Mouse (Mus musculus) G1E-ER4 (cell line): ENCODE data around the gene Gpx3. TPM values are rescaled to one million over a fixed set of nuclear protein-coding genes. Genes with fewer than 3 reads are reported as not detected.

Experiments used
- GATA1 ChIP-seq: IDR thresholded peaks from one replicate; pipeline ENCODE4 v1.8.0; 2012; ENCODE audit warnings: low read length, inconsistent platforms
- polyA plus RNA-seq: library from polyadenylated mRNA; stranded (reverse); fragments of >175 nt; gene quantifications from 2 replicates; pipeline ENCODE4 v1.2.3, GENCODE M21; 2012

The Gpx3 gene
- polyA plus RNA-seq, 1 experiment = not detected

DNA sequence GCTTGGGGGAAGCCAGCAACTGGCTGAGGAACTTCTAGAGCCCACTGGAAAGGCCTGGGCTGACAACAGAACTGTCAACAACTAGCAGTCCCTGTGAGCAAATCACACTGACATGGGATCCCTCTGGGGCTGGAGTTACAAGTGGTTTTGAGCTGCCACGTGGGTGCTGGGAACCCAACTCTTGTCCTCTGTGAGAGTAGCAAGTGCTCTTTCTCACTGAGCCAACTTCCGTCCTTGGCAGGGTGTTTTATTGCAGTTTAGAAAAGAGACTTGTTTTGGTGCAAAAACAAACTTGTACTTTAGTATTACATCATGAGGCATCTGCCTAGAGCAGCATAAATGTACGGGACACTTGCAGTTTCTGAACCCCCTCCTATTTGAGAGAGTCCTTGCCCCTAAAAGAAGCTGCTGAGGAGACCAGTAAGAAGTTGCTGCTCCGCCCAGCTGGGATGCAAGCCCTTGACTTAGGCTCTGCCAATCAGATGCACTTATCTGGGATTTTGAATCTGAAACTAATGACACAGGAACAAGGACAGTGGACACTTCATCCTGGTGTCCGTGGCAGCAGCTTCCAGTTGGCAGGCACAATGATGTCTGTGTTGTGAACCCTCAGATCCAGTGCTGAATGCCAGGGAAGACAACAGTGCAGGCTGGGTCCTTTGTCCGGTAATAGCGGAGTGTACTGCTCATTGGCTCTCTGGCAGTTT lies 30.3 kb upstream of the Gpx3 start:
- no peak for TF ChIP-seq GATA1

DNA sequence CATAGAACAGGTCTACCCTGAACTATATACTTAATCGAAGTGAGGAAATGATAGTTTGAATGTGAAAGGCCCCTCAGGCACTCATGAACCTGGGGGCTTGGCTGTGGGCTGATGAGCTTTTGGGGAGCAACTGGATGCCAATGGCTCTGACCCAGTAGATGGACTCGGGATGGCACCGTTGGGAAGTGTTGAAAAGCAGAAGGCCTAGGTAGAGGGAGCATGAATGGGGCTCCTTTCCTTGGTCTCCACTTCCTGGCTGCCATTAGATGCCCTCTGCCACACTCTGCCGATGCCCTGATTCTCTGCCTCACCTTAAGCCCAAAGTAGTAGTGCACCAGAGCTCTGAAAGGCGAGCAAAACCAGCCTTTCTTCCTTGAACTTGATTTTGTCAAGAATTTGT lies 26.2 kb upstream of the Gpx3 start:
- no peak for TF ChIP-seq GATA1

DNA sequence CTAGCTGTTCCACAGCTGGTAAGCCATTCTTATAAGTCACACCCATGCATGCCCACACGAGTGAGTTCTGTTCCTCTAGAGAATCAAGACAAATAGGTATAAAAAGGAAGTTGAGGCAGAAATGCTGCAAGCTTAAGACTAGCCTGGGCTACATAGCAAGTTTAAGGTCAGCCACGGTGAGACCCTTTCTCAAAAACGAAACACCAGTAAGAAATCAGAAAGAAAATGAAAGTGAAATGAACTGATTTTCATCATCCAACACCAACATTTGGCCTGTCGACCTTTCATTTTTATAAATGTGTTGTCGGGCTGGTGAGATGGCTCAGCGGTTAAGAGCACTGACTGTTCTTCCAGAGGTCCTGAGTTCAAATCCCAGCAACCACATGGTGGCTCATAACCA lies 23.4 kb upstream of the Gpx3 start:
- no peak for TF ChIP-seq GATA1

DNA sequence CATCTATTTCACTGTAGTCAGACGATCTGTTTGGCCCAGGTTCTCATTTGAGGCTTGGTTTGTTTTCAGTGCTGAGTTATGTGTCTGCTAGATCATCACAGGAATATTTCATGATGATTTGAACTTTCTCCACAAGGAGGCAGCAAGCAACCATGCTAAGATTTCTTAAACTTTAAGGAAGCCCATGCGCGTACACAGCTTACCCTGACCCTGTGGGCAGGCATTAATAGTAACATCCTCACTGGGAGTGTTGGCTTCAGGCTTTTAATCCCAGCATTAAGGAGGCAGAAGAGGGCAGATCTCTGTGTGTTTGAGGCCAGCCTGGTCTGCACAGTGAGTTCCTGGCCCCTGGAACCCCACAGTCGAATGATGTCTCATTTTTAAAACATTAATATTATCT lies 22.8 kb upstream of the Gpx3 start:
- no peak for TF ChIP-seq GATA1

DNA sequence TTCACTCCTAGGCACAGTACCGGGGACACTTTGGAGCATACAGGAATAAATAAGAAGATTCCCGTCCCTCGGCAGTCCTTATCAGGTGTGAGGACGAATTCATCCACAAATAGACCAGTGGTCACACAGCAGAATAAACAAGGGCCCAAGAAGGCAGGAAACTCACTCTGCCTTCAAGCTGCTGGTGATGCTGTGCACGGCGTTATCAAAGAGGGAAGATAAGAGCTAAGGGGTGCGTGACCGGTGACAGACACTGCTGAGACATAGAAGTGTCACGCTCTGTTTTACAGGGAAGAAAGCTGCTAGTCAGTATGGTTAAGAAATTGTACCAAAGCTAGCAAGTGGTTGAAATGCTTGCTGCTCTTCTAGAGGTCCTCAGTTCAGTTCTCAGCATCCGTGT lies 22.3 kb upstream of the Gpx3 start:
- no peak for TF ChIP-seq GATA1

DNA sequence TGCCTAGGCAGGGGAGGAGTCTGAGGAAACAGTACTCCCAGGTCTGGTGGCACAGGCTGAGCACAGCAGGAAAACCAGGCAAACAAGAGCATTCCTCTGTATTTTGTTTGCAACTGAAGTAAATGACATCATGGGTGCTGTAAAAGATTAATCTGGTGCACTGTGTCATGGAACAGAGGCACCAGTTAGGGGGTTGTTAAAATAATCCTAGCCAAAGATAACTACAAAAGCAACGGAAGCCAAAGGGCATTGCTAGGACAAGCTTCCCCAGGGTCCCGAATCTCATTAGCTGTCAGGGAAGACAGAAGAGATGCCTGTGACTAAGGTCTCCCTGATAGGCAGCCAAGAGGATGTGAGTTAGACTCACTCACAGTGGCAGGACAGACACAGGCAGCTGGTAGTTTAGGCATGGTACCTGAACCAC lies 21.2 kb upstream of the Gpx3 start:
- TF ChIP-seq GATA1 = no peak

DNA sequence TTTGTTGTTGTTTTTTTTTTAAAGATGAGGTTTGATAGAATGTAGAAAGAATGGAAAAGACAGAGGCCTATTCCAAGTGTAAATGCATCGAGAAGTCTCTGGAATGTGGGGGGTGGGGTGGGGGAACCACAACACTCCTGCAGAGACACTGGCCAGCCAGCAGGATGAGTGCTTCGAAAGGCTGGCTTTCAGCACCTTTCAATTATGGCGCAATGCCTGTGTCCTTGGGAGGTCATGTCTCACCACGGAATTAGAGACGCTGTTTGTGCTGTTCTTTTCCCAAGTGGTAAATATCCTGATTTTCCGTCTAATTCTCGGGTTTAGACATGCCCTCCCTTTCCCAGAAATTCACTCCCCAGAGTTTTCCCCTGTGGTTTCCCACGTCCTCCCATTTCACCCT lies 19.6 kb upstream of the Gpx3 start:
- TF ChIP-seq GATA1 = no peak

DNA sequence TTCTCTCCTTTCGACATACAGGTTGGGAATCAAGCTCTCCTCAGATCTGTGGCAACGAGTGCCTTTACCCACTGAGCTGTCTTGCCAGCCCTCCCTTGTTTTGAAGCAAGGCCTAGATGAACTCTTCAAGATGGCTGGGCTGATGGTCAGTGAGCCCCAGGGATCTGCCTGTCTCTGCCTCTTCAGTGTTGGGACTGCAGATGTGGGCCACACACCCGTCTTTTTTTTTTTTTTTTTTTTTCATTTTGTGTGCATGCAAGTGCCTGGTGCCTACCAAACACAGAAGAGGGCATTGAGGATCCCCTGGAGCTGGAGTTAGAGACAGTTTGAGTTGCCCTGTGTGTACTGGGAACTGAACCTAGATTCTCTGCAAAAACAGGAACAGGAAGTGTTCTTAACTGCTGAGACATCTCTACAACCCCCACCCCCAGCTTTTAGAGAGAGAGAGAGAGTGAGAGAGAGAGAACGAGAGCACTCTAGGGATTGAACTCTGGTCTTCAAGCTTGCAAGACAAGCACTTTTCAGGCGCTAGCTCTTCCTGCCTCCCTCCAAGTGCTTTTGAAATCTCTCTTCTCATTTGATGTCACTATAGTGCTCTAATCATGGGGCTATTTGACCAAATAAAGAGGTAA lies 17.9 kb upstream of the Gpx3 start:
- no peak for TF ChIP-seq GATA1

DNA sequence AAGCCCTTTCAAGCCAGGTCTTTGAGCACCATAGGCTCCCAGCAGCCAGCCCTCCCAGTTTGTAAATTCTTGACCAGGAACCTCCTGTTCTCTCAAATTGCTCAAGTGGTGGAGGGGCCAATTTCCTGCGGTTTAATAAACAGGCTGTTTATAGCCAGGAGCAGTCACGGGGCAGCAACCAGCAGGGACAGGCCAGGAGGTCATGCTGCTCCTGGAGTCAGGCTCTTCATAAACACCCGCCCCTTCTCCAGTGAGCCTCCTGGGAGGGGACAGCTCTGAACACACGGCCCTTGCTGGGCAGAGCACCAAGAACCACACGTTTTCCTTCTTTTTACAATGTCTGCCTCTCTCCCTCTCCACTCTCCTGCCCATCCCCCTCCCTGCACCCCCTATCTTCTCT lies 17.3 kb upstream of the Gpx3 start:
- TF ChIP-seq GATA1 = no peak

DNA sequence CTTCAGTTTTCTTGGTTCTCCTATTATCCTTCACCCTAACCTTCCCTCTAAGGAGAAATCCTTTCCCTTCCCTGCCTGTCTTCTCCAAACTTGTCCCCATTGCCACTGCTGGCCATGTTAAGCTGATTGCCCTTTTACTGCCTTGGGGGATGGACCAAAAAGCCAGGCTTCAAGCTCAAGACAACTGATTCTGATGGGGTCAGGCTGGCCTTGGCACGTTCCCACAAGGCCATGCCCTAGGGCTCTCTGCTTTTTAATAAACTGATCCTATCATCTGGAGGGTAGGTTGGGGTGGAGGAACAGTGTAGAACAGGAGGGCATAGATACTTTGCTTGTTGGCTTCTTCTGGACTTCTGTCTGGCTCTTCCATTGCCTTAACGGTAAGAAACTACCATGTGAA lies 16.8 kb upstream of the Gpx3 start:
- TF ChIP-seq GATA1 = no peak

DNA sequence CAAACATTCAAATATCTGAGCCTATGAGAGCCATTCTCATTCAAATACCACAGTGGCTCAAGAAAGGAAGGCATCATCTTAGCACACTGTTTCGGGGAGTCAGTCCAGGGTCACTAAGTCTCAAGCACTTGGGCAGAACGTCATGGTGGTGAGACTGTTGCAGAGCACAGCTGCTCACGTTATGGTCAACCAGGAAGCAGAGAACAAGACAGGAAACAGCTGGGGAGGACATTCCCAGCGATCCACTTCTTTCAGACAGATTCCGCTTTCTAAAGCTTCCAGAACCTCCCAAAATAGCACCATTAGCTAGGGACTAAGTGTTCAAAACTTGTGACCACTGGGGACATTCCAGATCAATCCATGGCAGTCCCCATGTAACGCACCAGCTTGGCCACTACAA lies 14.3 kb upstream of the Gpx3 start:
- no peak for TF ChIP-seq GATA1

DNA sequence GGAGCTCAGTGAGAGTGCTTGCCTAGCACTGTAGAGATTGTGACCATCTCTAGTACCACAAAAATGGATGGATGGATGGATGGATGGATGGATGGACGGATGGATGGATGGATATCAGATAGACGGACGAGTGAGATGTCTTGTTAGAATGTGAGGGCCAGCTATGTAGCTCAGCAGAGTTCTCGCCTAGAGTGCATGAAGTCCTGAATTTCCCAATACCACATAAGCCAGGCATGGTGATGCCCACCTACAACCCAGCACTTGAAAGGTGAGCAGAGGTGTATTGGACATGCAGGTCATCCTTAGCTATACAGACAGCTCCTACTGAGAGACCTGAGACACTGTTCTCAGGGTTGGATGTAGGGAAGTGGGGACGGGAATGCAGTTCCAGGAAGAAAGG lies 10.9 kb upstream of the Gpx3 start:
- no peak for TF ChIP-seq GATA1

DNA sequence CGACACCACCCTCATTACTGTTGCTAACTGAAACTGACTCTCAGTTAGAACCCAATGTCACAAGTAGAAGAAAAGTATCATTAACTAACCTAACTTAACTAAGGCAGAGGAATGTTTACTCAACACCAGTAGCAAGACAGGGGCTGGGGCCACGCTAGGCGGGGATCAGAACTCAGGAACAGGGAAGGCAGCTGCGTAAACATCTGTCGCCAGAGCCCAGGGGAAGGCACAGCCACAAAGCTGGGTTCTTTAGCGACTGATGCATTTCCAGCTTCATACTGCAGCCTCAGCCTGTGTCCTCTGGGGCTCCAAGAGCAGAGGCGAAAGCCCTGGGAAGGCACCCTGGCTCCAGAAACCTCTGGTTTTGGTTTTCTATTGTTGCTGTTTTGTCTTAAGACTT lies 10.2 kb upstream of the Gpx3 start:
- TF ChIP-seq GATA1 = no peak

DNA sequence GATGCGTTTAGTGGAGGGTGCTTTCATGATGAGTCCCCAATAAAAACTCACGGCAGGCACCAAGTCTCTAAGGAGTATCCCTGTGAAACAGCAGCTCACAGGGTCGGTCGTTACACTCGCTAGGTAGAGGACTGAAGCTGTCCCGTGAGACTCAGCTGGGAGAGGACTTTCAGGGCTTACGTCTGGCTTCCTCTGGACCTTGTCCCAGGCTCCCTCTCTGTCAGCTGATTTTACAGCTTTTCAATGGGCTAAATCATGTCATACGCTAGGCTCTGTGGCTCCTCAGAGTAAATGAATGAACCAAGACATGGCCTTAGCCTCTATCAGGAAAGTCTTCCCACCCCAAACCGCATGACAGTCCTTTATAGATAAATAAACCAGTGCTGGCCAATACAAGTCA lies 7.7 kb upstream of the Gpx3 start:
- no peak for TF ChIP-seq GATA1

DNA sequence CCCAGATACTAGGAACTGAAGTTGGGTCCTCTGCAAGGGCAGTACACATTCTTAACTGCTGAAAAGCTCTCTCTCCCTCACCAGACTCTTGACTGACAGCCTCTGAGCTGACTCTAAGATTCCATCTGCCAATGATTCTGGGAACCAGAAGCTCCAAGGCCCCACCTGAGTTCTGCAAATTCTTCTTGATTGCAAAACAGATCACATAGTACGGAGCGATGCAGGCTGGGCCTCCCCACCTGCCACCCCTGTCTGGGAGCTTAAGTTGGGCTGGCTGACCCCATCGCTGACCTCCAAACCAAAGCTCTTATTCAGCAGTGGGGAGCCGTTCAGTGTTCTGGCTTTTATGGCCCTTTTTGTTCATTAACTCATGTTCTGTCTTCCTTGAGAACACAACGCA lies 4.8 kb upstream of the Gpx3 start:
- TF ChIP-seq GATA1 = no peak

DNA sequence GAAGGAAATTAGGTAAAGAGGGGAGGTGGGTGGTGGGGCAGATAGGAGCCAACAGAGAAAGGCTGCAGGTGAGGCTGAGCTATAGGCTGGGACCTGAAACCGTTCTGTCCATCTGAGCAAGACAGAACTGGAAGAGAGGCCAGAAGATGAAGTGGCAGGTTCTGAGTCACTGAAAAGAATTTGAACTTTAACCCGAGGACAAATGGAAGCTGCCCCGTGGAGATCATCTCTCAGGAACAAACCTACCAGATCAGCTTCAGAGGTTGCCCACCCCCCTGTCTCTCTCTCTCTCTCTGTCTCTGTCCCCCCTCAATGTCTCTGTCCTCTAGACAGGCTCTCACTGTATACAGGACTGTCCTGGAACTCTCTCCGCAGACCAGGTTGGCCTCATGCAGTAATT lies 2.6 kb upstream of the Gpx3 start:
- no peak for TF ChIP-seq GATA1

DNA sequence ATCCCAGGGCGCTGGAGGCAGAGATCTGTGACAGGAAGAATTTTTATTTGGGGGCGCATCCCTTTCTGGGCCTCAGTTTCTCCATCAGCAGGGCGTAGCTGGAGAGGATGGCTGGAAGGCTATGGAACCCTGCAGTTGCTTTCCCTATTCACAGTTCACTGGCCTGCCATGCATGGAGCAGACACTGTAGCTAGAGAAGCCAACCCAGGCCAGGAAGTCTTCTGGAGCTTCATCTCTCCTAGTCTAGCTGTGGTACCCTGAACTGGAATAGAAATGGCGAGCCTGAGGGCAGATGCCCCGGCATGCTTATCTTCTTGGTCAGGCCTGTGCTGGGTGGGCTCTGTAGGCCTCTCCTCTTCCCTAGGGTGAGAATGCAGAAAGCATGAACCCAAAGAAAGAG lies 1.1 kb downstream of the Gpx3 start:
- no peak for TF ChIP-seq GATA1
